Mouse (Mus musculus): ENCODE measurements around the gene Parg.

Gene Parg

DNA sequence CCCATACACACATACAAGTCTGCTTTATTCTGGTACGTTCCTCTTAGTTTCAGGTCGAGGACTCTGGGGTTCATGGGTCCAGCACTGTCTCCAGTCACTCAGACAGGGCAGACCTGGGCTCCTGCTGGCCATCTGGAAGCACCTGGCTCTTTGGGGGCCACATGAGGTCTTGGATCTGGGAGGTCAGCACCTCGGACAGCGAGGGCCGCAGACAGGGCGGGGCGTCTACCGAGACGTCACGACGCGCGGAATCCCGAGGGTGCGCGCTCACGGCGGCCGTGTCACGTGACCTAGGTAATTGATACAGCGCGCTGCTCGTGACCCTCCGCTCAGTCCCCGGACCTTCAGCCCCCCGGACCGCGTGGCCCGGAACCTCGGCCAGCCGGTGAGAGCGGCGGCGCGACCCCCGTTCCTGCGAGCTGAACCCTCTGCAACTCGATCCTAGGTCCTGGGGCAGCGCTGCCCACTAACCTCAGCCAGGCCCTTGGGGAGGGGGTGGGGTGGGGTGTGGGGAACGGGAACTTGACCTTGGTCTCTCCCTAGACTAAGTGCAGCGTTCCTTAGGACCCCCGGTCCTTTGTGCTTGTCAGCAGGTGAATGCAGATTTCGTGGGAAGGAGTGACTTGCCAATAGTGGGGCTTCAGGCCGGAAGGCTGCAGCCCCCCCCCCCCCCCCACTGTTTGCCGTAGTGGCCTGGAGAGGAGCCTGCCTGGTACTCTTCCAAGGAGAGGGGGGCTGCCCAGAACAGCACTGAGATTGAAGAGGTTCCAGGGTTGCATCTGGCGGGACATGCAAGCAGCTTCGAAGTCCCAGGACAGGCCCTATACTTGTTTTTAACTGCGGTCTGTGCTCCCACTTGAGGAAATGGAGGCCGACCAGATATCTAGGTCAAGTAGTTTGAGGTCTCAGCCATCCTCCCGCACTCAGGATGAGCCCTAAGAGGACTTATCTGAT, 120.3 kb downstream of the Parg start, which contains the start of gene Ogdhl:
Gene Ogdhl, plus strand, starts transcription at position 288 of the 954 bp plus-strand sequence.
- DNase-seq (ENCODE audit: low spot score) = peak; percentile 42

DNA sequence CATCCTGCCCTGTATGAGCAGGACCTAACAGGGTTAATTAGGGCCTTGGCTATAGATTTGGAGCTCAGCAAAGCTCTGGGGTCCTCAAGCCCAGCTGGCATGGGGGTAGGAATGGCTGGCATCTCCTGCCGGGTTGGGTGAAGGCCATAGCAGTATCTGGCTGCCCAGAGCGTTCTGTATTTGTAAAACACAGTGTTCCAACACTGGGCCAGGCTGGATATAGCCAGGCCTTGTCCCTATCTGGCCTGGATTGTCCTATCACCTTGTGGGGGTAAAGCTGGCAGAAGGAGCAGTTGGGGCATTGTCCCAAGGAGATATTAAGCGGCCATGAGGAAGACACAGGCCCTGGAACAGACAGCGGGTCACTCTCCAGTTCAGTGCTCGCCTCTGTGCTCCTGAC, 121.5 kb downstream of the Parg start:
- no peak for DNase-seq (ENCODE audit: low spot score)

DNA sequence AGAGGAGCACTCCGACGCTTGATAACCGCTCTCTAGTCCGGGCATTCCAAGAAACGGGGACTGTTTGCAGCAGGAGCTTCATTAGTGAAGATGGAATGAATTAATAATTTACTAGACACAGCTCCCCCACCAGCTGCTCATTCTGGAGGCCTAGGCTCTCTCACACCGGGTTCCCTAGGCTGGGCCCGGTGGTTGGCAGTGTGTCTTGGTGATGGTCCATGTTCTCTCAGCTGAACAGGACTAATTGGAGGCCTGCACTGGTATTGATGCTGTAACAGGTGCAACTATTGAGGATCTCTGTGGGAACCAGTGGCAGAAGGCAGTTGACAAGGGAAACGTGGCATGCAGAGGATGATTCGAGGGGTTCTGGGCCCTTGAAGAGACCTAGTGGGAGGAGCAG, 125.6 kb downstream of the Parg start:
- DNase-seq (ENCODE audit: low spot score) = no peak

DNA sequence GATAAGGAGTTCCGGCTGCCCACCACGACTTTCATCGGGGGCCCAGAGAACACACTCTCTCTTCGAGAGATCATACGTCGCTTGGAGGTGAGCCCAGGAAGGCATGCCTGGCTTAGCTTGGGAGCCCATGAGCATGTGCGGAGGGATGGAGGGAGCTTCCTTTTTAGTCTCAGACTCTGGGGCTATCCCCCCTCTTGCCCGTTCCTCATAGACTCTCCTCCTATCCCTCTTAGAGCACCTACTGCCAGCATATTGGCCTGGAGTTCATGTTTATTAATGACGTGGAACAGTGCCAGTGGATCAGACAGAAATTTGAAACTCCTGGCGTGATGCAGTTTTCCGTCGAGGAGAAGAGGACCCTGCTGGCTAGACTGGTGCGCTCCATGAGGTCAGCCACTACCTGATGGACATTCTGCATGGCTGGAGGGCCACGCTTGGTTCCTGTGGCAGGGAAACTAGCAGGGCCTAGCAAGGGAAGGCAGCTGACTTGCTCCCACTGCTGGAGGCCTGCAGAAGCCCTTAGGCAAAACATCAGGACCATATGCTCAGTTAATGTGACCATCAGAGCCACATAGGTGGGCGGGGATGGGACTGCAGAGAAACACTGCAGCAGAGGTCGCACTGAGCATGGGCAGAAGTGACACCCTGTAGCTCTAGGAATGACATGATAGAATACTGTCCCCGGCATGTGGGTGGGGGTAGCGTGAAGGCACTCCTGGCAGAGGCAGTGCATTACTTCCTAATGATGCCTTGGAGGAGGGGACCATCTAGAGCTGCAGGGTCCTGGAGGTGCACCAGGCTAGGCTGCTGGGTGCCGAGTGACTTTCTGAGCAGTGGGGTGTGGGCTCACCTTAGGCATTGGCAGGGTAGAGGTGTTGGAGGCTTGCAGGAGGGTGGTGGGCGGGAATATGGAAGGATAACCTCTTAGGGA, 131.0 kb downstream of the Parg start:
- DNase-seq (ENCODE audit: low spot score) = no peak

DNA sequence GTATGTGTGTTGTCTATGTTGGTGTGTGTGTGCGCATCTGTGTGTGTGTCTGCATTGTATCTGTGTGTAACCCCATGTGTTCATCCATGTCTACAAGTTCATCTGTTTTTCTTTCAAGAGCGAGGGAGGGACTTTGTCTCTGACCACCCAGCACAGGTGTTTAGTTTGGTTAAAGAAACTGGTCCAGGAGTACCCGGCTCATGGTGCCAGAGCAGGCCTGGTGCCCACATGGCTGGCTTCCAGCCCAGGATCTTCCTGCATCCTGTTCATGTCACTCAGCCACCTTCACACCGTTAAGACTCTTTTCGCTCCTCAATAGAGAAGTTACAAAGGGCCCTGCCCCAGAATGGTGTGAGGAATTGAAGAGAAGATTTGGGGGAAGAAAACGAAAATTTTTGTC, 134.3 kb downstream of the Parg start:
- no peak for DNase-seq (ENCODE audit: low spot score)

DNA sequence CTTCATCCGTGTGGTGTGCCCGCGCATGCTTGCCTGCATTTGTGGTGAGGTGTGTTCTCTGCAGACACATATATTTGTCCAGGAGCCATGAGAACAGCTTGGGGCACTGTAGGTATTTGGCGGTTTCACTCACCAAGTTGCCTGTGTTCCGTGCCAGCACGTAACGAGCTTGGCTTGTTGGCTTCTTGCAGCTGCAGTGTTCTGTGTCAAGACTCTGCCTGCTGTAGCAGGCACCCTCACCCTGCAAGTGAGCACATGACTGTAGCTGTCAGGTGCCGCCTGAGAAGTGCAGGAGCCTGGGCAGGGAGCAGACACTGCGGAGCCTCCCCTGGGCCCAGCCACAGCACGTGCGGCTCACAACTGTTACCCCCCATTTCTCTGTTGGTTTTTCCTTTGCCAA, 134.8 kb downstream of the Parg start:
- DNase-seq (ENCODE audit: low spot score) = no peak

DNA sequence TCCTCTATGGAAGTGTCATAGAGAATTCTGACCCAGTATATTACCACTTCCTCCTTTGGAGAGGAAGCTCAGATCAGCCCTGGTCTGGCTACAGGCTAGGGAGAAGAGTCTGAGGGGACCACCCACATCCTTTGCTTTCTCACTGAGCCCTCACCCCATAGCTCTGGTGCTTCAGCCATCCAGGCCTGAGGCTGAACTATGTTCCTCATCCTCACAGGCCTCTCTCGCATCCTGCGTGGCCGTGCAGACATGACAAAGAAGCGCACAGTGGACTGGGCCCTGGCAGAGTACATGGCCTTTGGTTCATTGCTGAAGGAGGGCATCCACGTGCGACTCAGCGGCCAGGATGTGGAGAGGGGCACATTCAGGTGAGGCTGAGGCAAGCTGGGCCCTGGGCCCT, 140.1 kb downstream of the Parg start:
- no peak for DNase-seq (ENCODE audit: low spot score)

DNA sequence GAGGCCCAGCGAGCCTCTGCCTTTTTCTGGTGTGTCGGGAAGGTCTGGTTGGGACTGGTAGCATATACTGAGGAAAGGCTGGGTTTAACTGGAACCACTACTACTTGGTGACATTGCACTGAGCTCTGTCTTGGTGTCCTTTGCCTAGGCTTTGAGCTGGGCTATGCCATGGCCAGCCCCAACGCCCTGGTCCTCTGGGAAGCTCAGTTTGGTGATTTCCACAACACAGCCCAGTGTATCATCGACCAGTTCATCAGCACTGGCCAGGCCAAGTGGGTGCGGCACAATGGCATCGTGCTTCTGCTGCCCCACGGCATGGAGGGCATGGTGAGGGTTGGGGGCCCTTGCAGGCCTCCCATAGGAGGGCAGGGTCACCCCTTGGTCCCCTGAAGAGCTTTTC, 142.4 kb downstream of the Parg start:
- DNase-seq (ENCODE audit: low spot score) = no peak

DNA sequence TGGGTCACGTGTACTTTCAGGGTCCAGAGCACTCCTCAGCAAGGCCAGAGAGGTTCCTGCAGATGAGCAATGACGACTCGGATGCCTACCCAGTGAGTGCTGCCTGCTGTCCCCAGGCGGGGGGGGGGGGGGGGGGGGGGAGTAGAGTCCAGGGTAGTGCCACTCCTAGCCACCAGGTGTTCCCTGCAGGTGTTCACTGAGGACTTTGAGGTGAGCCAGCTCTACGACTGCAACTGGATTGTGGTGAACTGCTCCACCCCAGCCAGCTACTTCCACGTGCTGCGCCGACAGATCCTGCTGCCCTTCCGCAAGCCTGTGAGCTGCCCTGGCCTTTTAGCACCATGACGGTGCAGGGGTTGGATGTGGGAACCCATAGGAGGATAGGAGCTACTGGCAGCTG, 142.9 kb downstream of the Parg start:
- no peak for DNase-seq (ENCODE audit: low spot score)
